Mouse (Mus musculus): ENCODE data around the gene Nckap5.

DNA sequence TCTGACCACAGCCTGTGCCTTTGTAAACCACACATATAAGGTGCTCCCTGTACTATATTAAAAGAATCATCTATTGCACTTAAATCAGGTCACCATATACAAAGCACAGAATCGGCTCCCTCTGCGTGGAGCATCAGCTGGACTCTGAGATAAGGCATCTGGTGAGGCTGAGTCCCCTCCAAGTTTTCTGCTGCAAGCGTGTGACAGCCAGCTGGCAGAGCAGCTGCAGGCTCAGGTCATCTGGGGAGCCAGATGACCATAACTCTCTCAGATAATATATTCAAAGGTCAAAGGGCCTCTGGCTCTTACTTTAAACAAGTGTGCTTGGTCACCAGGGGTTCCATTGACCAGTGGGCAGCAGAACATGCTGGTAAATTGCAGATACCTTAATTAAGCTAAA, 233.2 kb downstream of the Nckap5 start:
- TF ChIP-seq CTCF (IDR thresholded peaks at IDR 0.05; ENCODE audit: low read depth, low read length): no peak
- TF ChIP-seq POLR2A (IDR thresholded peaks at IDR 0.05; ENCODE audit: insufficient read depth, low read length): no peak

All from ES-Bruce4 (cell line).